Mouse (Mus musculus) urinary bladder, postnatal 14 days (tissue): ENCODE results near the gene Sh3kbp1.

Experiments used
- DNase-seq: peaks from one replicate; pipeline ENCODE4 v3.0.0; 2021; ENCODE audit warnings: low spot score

Gene Sh3kbp1

DNA sequence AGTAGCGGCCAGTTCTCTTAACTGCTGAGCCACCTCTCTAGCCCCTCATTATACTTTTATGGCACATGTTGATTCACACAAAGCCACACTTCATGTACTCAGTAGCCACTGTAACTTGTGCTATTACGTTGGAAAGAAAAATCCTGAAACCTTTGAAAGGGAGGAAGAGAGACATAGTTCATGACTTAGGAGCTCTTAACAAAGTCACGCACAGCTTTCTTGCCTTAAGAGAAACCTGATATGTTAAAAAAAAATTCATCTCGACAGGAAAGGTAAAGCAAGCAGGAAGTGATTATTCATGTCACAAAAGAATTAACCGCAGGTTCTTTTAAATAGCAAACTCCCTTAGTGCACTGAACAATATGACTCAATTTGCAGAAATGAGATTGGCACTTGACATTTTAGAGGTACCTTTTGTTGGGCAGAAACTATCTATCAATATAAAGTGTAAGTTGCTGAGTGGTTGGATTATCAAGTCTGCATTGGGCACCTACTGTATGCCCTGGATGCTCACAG, 51.3 kb downstream of the Sh3kbp1 start:
- no peak for DNase-seq

DNA sequence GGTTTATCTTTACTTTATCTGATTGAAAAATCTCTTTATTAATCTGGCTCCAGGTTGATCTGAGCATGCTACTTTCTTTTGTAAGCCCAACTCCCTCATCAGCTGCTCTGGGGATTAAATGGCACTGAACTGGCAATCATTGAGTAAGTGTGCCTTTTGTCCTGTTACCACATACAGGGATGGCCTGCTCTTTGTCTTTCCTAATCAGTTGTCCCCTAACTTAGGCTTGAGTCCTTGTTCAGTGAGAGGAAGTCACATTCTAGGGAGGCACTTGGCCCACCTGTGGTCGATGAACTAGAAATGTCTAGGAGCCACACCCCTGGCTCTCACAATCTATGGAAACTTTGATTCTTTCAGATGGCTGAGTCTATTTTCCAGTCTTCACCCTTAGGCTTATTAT, 58.4 kb downstream of the Sh3kbp1 start:
- DNase-seq, result no peak

DNA sequence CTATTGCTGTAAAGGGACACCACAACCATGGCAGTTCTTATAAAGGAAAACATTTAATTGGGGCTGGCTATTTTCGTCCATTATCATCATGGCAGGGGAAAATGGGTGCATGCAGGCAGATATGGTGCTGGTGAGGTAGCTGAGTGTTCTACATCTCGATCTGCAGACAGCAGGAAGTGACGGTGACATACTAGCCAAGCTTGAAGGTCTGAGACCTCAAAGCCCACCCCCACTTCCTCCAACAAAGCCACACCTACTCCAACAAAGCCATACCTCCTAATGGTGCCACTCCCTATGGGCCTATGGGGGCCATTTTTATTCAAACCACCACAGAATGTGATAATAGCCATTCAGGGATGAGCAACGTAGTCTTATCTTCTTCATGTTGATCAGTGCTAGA, 59.8 kb downstream of the Sh3kbp1 start:
- no peak for DNase-seq

GRCm38 (mm10) chrX:159688698-159689097, 61.6 kb downstream of the Sh3kbp1 start:
- no peak for DNase-seq

DNA sequence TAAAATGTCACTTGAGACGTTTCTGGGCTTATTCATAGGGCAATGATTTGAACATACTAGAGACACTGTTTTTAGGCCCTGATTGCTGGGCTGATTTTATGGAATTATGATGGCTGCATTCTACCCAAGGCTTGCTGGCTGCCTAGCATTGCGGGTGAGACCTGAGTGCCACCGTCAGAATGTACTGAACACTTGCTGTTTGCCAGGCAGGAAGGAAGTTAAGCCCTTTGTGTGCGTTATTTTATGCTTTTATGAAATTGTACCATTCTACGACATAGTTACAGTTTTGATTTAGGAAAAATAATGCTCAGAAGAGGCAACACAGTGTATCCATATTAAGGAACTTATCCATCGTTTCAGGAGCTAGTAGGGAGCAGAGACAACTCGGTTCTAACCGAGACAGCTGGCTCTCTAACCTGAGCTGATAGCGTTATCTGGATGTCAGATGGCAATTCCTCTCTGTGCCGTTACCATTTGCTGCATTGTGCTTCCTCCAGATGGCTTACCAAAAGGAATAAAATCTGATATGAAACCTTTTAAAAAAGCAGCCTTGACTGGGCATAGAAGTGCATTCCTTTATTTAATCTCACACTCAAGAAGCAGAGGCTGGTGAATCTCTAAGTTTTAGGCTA, 62.8 kb downstream of the Sh3kbp1 start:
- DNase-seq, result no peak

DNA sequence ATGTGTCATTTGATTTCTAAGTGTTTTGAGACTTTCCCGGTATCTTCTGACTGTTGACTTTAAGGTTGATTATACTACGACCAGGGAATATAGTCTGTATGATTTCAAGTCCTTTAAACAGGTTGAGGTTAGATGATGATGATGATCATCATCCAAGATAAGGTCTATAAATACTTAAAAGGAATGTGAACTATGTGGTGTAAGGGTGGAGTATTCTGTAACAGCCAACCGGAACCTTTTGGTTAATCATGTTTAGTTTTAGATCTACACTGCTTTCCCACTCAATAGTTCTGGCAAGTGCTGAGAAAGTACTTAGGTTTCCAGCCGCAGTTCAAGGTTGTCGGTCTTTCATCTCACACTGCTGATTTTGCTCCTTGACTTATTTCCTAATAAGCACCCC, 66.1 kb downstream of the Sh3kbp1 start:
- no peak for DNase-seq

DNA sequence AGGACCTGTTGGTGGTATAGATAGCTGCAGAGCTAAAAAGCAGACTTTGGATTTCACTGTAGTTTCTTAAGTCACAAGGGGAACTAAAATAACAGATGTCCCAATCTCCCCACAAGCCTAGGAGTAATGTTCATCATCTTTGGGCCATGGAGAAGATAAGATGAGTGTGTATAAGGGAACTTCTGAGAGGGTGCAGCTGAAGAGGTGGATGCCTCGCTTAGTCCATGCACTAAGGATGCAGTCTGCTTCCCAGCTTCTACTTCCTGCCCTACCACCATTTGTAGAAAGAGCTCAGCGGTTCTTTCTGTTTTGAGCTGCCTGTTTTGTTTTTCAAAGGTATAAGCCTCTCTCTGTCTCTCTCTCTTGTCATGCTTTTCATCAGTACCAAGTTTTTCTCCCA, 69.5 kb downstream of the Sh3kbp1 start:
- DNase-seq, result no peak

- no peak for DNase-seq
Measured at GRCm38 (mm10) chrX:159697030-159697454, 70.0 kb downstream of the Sh3kbp1 start.

DNA sequence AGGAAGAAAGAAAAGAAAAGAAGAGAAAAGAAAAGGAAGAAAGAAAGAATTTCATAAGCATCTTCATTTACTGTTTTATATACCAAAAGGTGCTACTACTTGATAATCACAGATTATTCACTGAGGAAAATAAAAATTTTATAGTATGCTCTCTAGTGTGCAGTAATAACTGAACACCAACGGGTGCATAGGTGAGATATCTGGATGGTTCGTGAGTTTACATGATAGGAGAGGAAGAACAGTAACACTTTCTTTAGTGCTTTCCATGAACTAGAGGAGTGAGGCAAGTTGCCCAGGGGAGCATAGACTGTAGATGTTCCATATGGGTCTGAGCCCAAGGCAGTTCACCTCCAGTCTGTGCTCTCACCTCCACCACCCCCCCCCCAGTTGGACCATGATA, 75.8 kb downstream of the Sh3kbp1 start:
- no peak for DNase-seq

DNA sequence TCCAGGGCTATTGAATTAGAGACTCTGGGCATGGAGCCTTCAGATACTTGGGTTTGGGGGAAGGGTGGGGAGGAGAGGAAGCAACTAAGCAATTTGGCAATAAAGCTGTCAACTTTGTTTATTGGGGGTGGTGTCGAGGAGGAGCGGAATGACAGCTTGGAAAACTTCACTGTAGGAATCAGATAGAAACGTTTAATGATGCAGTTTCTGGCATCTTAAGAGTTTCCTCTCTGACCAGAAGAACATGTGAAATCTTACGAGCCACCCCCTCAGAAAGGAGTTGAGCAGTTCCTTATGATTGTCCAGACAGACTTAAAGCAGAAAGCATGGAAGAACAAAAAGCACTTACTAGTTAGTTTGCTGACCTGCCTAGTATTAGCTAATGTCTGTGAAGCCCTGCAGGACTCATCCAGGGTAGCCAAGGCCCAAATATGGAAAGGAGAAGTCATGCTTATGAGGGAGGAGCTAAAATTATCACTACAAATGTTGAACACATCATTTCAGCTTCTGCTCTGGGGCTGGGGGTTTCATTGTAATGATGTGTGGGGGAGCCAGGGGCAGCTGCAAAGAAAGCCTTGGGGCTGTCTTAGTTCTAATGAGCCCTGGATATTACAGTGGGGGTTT, 77.4 kb downstream of the Sh3kbp1 start:
- DNase-seq, result peak; percentile 10

- DNase-seq, result no peak
Measured at GRCm38 (mm10) chrX:159705412-159705811, 78.3 kb downstream of the Sh3kbp1 start.

DNA sequence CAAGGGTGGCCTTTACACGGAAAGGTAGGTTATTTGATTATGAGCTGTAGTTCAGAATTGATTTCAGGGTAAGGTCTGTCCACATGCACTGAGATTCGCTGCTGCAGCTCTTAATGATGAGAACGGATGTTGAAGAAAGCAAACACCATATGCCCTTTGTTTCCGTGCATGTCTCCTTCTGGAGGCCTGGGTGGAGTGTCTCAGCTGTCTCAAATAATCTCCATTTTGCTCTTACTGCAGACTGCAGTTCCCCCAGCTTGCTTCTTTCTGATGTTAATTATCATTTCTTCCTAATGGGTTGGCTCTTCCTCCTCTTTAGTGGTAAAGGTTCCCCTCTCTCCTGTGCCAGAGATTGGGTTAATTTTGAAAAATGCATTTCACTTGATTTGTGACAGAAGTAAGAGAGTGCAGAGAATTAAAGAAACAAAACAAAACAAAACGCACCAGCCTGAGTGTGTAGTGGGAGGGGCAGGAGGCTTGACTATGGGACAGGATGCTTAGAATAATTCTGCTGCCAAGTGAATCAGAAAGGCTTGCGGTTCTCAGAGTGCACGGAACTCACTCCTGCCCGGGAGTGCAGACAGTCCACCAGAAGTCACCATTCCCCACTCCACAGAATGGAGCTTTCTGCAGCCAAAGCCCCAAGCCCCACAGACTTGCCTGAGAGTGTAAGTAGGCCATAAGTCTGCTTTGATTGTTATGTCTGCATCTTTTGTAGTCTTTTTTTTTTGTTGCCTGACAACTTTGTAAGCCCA, 81.2 kb downstream of the Sh3kbp1 start:
- DNase-seq, result no peak

DNA sequence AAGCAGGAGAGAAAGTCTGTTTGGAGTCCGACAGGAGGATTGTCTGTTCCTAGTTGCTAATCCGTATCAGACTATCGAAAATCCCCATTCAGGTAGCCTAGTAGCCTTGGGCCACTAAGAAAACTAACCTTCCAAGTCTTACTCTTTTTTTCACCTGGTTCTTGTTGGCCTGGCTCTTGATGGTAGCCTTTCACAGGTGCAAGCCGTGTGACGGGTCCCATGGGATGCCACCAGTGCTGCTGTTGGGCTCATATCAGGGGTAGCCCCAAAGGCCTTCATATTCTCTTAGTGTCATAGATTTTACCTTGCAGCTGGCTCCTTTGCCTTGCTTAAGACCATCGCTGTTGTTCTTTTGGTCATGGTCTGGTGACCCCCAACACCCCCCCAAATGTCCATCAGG, 82.2 kb downstream of the Sh3kbp1 start:
- no peak for DNase-seq

GRCm38 (mm10) chrX:159711070-159712029, 84.3 kb downstream of the Sh3kbp1 start:
- no peak for DNase-seq

- no peak for DNase-seq
Measured at GRCm38 (mm10) chrX:159713191-159713590, 86.1 kb downstream of the Sh3kbp1 start.

DNA sequence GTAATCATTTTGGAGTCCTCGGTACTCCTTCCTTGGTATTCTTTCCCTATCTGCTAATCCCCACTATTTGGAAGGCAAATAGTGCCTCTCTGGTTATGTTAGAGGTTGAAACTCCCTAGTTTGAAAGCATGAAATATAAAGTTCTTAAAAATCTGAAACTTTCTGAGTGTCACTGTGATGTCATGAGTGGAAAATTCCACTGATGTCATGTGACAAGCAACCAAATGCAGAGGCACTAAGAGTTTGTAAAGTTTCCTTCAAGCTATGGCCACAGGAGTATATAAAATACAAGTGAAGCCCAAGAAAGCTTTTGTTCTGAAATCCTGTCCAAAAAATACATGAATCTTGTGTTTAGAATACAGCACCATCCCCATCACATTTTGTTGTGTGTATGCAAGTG, 94.3 kb downstream of the Sh3kbp1 start:
- no peak for DNase-seq

- DNase-seq, result no peak
Measured at GRCm38 (mm10) chrX:159731421-159731820, 104.3 kb downstream of the Sh3kbp1 start.

DNA sequence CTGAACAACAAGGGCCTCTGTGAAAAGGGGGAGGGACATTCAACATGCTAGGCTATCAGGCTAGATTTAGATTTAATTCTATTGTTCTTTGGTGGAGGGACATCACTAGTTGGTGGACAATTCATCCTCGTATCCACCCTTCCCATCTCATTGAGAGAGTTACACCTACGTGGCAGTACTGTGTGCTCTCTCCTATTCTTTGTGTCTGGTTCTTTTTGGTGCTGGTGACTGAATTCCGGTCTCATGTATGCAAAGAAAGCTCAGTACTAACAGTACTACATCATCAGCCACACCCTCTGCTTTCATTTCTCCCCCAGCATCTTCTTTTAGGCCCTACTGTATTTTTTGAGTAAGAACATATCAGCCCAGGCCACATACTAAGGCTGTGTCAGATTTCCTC, 105.8 kb downstream of the Sh3kbp1 start:
- DNase-seq, result no peak

- no peak for DNase-seq
Measured at GRCm38 (mm10) chrX:159733948-159734347, 106.9 kb downstream of the Sh3kbp1 start.

DNA sequence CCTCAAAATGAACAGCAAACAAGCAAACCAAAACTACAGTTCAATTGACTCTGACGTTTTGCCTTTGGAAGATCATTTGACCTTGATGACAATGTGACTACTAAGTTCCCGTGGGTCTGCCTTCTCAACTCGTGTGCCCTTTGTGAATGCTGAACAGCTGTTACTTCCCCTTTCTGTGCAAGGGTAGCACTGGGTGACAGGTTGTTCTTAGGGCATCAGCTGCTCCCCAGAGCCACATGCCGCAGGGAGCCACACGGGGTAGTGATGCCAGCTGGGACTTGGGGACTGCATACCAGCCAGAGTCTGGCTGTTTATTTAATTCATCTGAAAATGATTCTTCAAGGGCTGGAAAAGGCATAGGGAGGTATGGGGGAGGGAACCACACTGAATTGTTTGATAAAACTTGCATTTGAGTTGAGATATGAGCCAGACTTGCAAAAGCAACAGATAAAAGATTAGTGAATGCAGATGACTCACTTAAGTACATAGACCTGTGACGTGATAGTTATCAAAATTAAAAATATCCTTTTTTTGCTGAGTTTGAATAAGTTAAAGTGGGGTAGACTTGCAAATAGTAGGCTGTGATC, 108.5 kb downstream of the Sh3kbp1 start:
- DNase-seq, result peak; percentile 3

DNA sequence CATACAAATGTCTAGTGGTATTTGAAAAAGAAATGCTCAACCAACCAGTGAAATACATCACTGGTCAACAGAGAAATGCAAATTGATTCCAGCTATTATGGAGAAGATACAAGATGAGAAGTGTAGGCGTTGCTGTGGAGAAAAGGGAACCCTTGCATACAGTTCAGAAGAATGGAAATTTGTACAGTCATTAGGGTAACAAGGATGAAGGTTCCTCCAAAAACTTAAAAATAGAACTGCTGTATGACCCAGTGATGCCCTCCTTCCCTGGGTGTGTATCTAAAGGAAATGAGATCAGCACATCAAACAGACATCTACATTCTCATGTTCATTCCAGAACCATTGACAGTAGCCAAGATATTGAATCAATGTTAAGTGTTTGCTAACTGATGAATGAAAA, 110.3 kb downstream of the Sh3kbp1 start:
- no peak for DNase-seq

GRCm38 (mm10) chrX:159744035-159744434, 117.0 kb downstream of the Sh3kbp1 start:
- peak; percentile 9 for DNase-seq
